Mouse (Mus musculus) embryonic fibroblast, embryonic 13.5 days (primary cell): ENCODE results near the gene Rnaseh2c.

ENCODE experiments used
- CTCF ChIP-seq: IDR thresholded peaks from 2 replicates; pipeline ENCODE4 v1.5.1; 2011; ENCODE audit warnings: mild to moderate bottlenecking, control low read depth, low read length, moderate library complexity, borderline replicate concordance; ENCODE audit not compliant: insufficient read depth
- POLR2A ChIP-seq: IDR thresholded peaks from 2 replicates; pipeline ENCODE4 v1.6.1; 2011; ENCODE audit warnings: low read depth, mild to moderate bottlenecking, control low read depth, low read length, moderate library complexity

- TF ChIP-seq CTCF = peak; percentile 88
- TF ChIP-seq POLR2A = peak; percentile 69; the same call in 1 of the 2 replicates
These were observed 33.9 kb upstream of the Rnaseh2c start, which contains the start of gene Ap5b1 for GRCm38 (mm10) chr19:5567534-5568469.
